Mouse (Mus musculus) G1E (cell line): ENCODE measurements around the gene Gm4707.

ENCODE experiments used
- CTCF ChIP-seq: IDR thresholded peaks from 2 replicates; pipeline ENCODE4 v1.5.1; 2012; ENCODE audit warnings: low read depth, low read length, inconsistent platforms, mixed read lengths
- GATA1 ChIP-seq: IDR thresholded peaks from 2 replicates; pipeline ENCODE4 v1.6.1; 2012; ENCODE audit warnings: borderline replicate concordance, low read length, inconsistent platforms, mixed read lengths
- POLR2AphosphoS5 ChIP-seq: IDR thresholded peaks from 2 replicates; pipeline ENCODE4 v1.6.1; 2012; ENCODE audit warnings: low read depth, low read length, inconsistent platforms; ENCODE audit not compliant: insufficient replicate concordance
- TAL1 ChIP-seq: conservative IDR thresholded peaks from 2 replicates; pipeline ENCODE4 v1.6.1; 2012; ENCODE audit warnings: low read depth, low read length, inconsistent platforms, mixed read lengths

GRCm38 (mm10) chr17:71444718-71445117, 15.0 kb downstream of the Gm4707 start:
- no peak for TF ChIP-seq CTCF
- TF ChIP-seq TAL1, result no peak
- TF ChIP-seq POLR2AphosphoS5, result no peak
- no peak for TF ChIP-seq GATA1
